Mouse (Mus musculus) small intestine, adult 2 months (tissue): ENCODE results near the gene Nupr1.

Experiments used
- CTCF ChIP-seq: fragments of 200-500 bp; IDR thresholded peaks from 2 replicates; pipeline ENCODE4 v1.5.1; 2012; ENCODE audit warnings: low read depth, mild to moderate bottlenecking, control low read depth, inconsistent platforms, low read length, moderate library complexity, mixed read lengths; ENCODE audit not compliant: insufficient replicate concordance, insufficient read length; ENCODE audit errors: extremely low read depth
- POLR2A ChIP-seq: fragments of 200-500 bp; IDR thresholded peaks from 2 replicates; pipeline ENCODE4 v1.6.1; 2012; ENCODE audit warnings: low read depth, mild to moderate bottlenecking, control low read depth, inconsistent platforms, low read length, moderate library complexity

DNA sequence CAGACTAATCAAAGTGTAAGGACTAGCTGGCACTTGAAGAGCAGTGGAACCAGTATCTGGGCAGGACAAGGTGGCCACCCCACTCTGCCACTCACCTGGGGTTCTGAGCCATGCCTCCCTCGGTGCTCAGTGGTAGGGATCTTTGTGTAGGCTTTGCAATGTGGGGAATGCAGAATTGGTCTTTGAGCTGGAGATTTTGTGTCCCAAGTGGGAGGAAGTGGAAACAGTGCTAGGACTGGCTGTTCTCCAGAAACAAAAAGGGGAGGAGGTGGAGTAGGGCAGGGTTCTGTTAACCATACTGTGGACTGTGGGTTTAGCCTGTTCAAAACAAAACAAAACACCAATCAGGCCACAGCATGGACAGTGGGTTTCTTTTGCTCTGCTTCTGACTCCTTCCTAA is 45.5 kb upstream of the Nupr1 start, which contains the start of gene Sult1a1:
- TF ChIP-seq CTCF (no peak), POLR2A (no peak)
